Mouse (Mus musculus): ENCODE data around the gene Fam160a2.

The Fam160a2 gene

GRCm38 (mm10) chr7:105399935-105400624 lies at the start of gene Fam160a2:
Gene Fam160a2, minus strand, starts transcription at chr7:105400054.
- DNase-seq = peak; percentile 100

GRCm38 (mm10) chr7:105445076-105445475 lies 45.2 kb upstream of the Fam160a2 start:
- DNase-seq = no peak

GRCm38 (mm10) chr7:105441426-105441825 lies 41.6 kb upstream of the Fam160a2 start:
- no peak for DNase-seq

- DNase-seq = no peak
Observed at GRCm38 (mm10) chr7:105437979-105438772, 38.3 kb upstream of the Fam160a2 start.

GRCm38 (mm10) chr7:105434798-105435197 lies 34.9 kb upstream of the Fam160a2 start:
- no peak for DNase-seq

GRCm38 (mm10) chr7:105433859-105434258 lies 34.0 kb upstream of the Fam160a2 start:
- DNase-seq = no peak

- no peak for DNase-seq
Observed at GRCm38 (mm10) chr7:105432058-105432457, 32.2 kb upstream of the Fam160a2 start.

- DNase-seq = no peak
Observed at GRCm38 (mm10) chr7:105426051-105426450, 26.2 kb upstream of the Fam160a2 start.

- DNase-seq = no peak
Observed at GRCm38 (mm10) chr7:105425424-105426043, 25.7 kb upstream of the Fam160a2 start, which contains the start of gene Cckbr. Gene Cckbr, plus strand, starts transcription at chr7:105425731.

- DNase-seq = no peak
Observed at GRCm38 (mm10) chr7:105424368-105424767, 24.5 kb upstream of the Fam160a2 start.

GRCm38 (mm10) chr7:105420903-105421302 lies 21.0 kb upstream of the Fam160a2 start:
- no peak for DNase-seq

- DNase-seq = no peak
Observed at GRCm38 (mm10) chr7:105418106-105418505, 18.3 kb upstream of the Fam160a2 start.

GRCm38 (mm10) chr7:105416529-105416928 lies 16.7 kb upstream of the Fam160a2 start:
- DNase-seq = no peak

GRCm38 (mm10) chr7:105414385-105414784 lies 14.5 kb upstream of the Fam160a2 start:
- DNase-seq = no peak

- peak; percentile 85 for DNase-seq
Observed at GRCm38 (mm10) chr7:105411874-105412632, 12.2 kb upstream of the Fam160a2 start.

- no peak for DNase-seq
Observed at GRCm38 (mm10) chr7:105406322-105406721, 6.5 kb upstream of the Fam160a2 start.

- DNase-seq = no peak
Observed at GRCm38 (mm10) chr7:105404268-105404667, 4.4 kb upstream of the Fam160a2 start, which contains the start of gene Cnga4. Gene Cnga4, plus strand, starts transcription at chr7:105404568.

GRCm38 (mm10) chr7:105399058-105399934 lies 558 bp downstream of the Fam160a2 start:
- peak; percentile 11 for DNase-seq

GRCm38 (mm10) chr7:105396126-105396525 lies 3.7 kb downstream of the Fam160a2 start:
- DNase-seq = no peak

- DNase-seq = no peak
Observed at GRCm38 (mm10) chr7:105395131-105395820, 4.6 kb downstream of the Fam160a2 start.

- DNase-seq = no peak
Observed at GRCm38 (mm10) chr7:105394606-105395005, 5.2 kb downstream of the Fam160a2 start.

Data from lung, postnatal 14 days (tissue).